Mouse (Mus musculus): ENCODE results near the gene Psme2.

Psme2 gene

DNA sequence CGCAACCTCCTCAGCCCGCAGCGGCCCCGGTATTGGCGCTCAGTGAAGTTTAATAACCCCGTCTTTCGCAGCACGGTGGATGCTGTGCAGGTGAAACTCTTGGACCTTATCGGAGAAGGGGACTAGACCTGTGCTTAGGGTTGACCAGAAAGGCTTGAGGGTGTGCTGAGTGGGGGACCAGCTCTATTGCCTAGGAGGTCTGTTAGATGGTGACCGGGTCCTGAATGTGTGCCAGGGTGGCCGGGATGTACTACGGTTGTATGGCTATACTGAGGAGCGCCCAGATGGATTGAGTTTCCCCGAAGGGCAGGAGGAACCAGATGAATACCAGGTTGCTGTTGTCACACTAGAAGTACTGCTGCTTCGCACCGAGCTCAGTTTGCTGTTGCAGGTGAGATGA, 1.3 kb upstream of the Psme2 start:
- DNase-seq: peak; percentile 30 to 46

DNA sequence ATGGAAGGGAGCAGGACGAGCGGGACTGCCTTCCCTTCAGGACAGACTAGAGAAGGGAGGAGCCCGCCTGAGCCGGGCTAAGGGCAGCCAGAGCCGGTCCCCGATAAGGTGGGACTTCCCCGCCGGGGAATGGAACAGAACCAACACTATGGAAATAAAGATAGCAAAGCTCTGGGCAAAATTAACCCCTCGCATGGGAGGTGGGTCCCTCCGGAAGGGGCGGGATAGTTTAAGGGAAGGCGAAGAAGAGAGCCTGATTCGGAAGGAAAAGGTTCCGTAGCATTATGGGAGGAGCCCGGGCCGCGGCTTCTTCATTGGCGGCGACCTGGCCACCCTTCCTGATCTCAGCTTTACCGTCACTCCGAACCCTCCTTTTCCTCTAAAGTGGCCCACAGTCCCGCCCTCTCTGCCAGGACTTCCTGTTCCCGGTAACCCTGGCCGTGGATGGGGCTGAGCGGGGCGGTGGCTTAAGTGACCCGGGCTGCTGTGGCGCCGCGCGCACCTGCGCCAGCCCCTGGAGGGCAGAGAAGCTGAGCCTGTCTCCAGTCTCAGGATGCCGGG, 498 bp upstream of the Psme2 start, which contains the start of gene Rnf31:
TSS of gene Rnf31 (plus strand) at position 378 of the 561 bp plus-strand sequence.
- DNase-seq: peak; percentile 94 to 97

DNA sequence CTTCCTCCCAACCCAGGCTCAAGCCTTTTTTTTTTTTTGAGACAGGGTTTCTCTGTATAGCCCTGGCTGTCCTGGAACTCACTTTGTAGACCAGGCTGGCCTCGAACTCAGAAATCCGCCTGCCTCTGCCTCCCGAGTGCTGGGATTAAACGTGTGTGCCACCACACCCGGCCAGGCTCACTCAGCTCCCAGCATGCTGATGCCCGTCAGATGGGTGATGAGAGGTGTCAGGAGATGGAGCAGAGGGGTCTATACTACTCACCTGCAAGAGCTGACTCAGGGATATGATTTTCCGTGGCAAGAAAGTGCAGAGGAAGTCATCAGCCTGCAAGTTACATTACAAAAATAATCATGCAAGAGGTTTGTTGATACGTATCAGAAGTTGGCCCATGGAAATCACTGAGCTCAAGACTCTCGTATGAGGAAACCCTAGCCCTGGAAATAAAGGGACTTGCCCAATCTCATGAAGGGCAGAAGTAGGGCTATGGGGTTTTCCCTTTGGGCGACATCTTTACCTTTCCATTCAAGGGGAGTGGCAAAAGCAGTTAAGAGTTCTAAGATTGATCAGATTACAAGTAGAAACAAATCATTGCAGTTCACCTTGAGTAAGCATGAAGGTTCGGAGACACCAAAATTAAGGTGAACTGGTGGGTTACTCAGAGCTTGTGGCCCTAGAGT, 1.0 kb downstream of the Psme2 start:
- no peak for DNase-seq

DNA sequence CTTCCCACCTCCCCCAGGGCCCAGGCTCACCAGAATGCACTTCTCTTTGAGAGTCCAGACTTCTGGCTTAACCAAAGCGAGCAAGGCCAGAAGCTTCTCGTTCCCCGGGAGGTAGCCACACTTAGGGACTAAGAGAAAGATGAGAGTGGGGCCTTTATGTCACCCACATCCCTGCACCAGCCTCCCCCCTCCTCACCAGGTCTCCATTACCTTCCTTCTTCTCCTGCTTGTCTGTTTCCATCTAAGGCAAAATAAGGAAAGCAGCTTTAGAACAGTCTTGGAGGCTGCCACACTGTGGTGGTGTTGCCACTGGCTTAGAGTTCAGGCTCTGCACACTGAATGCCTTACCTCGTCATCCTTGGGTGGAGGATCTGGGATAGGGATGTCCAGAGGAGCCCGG, 1.6 kb downstream of the Psme2 start:
- DNase-seq: no peak

DNA sequence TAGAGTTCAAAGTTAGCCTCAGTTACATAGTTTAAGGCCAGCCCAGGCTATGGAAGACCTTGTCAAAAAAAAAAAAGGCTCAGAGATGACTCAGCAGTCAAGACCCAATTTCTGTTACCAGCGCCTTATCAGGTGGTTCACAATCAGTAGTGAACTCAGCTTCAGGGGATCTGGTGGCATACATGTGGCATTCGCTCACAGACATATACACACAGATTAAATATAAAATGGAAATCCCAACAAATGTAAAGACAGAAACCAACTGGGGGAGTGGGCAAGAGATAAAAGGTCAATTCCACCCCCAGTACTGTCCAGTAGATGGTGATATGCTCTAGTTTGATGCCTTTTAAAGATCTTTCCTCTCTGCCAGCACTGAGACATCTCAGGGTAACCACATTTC, 4.8 kb downstream of the Psme2 start:
- no peak for DNase-seq

DNA sequence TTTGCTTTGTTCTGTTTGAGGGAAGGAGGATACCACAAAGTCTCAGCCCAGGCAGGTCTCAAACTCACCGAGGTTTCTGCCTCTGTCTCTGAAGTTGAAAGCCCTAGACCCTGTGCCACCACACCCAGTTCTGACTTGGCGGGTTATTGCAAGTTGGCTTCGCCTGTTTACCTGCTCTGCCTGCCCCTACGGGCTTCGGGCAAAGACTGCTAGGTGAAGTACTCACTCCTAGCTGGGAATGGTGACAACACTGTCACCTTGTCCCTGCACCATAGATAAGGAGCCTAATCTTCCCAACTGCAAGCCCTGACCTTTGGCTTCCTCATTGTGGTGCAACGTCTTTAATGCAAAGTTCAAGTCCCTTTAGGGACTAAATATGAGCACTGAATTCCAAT, 5.3 kb downstream of the Psme2 start:
- no peak for DNase-seq

DNA sequence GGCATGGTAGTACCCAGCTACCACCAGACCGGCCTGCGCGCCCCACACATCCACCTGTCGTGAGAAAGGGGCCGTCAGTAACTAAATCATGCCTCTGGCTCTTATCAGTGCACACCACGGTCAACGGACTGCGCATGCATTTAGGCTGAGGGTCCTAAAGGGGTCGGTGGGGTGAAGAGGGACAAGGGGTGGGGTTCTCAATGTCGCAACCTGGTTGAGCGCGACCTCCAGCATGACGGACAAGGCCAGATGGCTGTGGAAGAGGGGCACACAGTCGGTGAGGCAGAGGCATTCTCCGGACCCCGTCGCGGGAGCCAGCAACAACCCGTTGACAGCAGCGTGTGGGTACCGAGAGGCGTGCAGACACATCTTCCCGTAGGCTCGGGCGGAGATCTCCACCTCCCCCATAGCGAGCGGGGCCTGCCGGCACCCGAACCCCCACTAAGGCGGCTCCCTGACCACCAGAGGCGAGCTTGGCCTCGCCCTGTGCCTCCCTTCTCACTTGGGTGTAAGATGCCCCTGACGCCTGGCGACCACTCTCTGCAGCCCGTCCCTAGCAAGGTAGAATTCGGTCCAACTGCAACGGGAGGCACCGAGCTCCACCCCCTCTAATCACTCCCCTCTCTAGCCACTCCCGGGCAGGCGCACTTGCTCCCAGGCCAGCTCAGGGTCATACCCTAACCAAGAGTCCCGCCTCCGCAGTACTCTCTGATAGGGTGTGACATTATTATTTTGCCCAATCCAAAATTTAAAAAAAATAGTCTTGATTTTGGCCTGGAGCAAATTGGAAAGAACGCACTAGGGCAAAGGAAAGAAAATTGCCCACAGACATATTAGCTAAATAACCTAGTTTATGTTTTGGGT, 6.0 kb downstream of the Psme2 start, which contains the start of gene Emc9:
TSS of gene Emc9 (minus strand) at position 601 of the 864 bp plus-strand sequence.
- DNase-seq: peak; percentile 72 to 81

DNA sequence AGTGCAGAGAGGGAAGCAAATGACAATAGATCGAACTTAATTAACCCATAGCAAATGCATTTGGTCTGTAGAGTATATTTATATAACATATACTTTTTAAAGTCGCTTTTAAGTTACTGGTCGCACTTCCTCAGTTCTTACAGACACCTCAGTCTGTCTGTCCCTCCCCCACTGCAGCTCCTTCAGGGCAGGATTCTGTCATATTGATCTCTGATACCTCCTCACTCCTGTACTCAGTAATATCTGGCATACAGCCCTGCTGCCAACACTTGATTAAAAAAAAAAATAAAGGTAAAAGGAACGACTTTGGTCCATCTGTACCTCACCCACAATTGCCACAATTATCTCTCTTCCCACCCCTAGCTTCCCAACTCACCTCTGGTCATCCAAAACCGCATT, 6.6 kb downstream of the Psme2 start:
- no peak for DNase-seq

DNA sequence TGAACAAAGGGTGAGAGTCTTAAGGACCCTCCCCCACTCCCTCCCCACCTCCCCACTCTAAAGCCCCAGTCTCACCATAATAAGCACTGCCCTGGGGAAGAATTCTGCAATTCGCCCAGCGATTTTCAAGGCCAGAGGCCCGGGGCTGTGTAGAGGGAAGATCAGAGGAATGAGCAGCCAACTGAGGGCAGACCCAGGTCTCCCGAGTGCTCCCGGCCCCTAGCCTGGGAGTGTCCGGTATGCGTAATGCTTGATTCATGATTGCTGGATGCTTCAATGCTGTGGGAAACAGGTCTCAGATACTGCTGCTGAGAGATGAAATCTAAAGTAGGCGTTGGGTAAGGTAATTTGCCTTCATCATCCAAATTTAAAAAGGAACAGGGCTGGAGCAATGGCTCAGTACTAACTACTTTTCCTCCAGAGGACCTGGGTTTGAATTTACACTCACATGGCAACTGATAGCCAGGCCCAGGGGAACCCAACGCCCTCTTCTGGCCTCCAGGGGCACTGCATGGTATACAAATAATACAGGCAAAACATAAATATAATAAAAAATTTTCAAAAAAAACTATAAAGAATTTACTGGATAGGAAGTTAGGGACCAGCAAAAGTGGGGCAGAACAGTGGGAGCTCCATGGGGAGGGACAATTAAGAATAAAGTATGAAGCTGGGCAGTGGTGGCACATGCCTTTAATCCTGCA, 8.8 kb downstream of the Psme2 start:
- DNase-seq: no peak

DNA sequence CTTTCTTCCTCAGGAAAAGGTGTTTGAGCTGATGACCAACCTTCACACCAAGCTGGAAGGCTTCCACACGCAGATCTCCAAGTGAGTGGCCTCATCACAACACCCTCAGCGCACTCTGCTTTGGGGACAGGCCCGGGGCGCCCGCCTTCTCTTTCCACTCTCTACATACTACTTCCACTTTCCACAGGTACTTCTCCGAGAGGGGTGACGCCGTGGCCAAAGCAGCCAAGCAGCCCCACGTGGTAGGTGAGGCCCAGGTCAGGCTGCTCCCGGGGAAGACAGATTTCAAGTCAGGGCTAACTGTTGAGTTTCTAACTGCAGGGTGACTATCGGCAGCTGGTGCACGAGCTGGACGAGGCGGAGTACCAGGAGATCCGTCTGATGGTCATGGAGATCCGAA, 10.2 kb downstream of the Psme2 start:
- DNase-seq: no peak

DNA sequence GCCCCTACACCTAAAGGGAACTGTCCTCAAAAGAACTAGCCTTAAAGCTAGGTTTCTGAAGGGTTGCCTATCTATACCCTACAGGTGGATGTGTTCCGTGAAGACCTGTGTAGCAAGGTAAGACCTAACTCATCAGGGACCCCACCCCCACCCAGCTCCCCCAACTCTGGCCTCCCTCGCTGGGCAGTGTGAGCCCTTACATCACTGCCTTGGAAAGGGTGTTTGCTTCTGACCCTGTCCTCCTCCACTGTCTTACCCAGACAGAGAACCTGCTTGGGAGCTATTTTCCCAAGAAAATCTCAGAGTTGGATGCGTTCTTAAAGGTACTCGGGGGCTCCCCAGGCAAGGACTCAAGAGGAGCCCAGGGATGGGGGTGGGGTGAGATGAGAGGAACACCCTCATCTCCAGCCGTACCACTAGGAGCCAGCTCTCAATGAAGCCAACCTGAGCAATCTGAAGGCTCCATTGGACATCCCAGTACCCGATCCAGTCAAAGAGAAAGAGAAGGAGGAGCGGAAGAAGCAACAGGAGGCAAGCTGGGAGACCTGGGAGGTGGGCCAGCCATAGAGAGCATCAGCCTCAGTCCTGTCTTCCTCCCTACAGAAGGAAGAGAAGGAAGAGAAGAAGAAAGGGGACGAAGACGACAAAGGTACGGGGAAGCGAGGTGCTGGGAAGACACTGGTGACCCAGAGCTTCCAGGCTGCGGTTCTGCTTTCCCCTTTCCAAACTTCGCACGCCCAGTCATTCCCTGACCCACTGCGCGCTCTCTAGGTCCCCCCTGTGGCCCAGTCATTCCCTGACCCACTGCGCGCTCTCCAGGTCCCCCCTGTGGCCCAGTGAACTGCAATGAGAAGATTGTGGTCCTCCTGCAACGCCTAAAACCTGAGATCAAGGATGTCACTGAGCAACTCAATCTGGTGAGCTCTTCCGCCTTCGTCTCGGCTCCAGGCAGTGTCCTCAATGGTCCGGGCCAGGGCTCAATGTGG, 11.1 kb downstream of the Psme2 start:
- no peak for DNase-seq

DNA sequence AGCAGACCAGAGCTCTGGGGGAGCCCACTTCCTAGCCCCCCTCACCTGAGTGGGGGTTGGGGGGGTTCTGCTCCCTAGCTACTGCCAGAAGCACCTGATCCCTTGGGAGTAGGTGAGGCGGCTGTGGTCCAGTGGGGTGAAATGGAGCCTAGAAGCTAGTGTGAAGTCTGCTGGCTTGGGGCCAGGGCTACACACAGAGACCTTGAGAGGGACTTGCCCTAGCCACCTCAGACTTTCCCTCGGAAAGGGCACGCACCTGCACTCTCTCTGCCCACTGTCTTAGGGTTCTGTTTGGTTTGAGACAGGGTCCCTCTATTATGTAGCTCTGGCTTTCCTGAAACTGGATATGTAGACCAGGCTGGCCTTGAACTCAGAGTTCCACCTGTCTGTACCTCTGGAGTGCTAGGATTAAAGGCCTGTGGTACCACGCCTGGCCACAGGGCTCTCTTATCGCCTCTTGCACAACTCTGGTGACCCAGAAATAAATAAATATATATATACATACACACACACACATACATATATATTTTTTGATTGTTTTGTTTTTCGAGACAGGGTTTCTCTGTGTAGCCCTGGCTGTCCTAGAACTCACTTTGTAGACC, 12.1 kb downstream of the Psme2 start:
- DNase-seq: peak; percentile 74 to 83

DNA sequence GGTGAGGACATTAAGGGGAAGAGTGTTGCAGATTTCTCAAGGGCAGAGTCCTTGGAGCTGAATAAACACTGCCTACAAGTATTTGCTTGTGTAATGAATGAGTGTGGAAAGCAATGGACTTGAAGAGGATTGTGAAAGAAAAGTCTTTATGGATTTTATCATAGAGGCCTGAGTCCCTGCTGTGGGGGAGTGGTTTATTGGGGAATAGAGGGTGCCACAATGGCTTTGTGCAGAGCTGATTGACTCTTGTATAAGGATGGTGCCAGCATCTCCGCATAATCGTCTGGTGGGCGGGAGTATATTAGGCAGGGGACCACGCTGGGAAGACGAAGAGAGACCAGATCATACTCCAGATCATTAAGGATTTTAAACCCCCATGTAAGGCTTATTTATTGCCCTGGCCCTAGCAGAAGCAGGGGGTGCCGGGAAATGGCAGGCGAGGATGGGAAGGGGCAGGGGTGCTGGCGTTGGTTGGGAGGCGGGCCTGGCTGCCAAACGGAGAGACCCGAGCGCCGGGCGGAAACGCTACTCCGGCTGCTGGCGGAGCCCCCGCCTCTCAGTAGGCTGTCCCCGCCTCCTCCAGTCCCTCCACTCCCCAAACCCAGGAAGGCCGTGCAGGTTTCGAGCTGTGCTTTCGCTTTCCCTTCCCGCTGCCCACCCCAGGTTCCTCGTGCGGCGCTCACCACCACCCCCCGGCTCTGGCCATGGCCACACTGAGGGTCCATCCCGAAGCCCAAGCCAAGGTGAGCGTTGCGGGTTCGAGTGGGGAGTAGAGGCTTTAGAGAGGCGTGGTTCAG, 12.8 kb downstream of the Psme2 start, which contains the start of gene Psme1:
TSS of gene Psme1 (plus strand) at position 253 of the 797 bp plus-strand sequence.
- DNase-seq: peak; percentile 87 to 91

DNA sequence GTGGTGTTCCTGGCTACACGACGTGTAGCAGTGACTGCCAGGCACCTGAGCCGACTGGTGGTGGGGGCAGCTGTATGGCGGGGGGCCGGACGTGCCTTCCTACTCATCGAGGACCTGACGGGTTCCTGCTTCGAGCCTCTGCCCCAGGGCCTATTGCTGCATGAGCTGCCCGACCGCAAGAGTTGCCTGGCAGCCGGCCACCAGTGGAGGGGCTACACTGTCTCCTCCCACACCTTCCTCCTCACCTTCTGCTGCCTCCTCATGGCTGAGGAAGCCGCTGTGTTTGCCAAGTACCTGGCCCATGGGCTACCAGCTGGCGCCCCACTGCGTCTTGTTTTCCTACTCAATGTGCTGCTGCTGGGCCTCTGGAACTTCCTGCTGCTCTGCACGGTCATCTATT, 14.5 kb downstream of the Psme2 start:
- peak; percentile 28 to 53 for DNase-seq

DNA sequence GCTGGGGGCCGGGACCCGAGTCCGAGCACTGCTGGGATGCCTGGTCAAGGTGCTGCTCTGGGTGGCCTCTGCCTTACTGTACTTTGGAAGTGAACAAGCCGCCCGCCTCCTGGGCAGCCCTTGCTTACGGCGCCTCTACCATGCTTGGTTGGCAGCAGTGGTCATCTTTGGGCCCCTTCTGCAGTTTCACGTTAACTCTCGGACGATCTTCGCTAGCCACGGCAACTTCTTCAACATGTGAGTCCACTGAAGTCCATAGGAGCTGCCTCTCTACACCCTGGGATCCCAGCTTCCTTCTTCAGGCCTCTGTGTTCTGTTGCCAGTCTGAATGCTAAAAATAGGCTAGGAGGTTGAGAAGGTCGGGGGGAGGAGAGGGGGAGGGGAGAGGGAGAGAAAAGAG, 15.2 kb downstream of the Psme2 start:
- DNase-seq: peak in 1 of 2 experiments; percentile 51

DNA sequence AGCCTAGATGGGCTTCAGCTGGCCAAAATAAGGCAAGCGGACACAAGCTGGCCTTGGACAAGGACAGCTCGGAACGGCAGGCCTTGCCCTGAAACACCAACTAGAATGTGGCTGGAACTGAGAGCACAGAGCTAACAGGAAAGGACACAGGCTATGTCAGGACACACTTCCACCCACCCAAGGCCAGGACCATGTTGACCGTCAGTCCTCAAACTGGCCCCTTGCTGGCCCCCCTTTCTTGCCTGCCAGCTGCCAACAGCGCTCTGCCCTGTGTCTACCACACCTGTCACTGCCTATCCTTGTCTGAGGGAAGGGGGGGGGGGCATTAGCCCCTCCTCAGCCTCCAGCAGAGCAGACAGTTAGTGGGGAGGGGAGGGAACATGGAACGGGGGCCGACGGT, 15.6 kb downstream of the Psme2 start, which contains the start of gene Fitm1:
TSS of gene Fitm1 (plus strand) at position 316 of the 400 bp plus-strand sequence.
- no peak for DNase-seq

DNA sequence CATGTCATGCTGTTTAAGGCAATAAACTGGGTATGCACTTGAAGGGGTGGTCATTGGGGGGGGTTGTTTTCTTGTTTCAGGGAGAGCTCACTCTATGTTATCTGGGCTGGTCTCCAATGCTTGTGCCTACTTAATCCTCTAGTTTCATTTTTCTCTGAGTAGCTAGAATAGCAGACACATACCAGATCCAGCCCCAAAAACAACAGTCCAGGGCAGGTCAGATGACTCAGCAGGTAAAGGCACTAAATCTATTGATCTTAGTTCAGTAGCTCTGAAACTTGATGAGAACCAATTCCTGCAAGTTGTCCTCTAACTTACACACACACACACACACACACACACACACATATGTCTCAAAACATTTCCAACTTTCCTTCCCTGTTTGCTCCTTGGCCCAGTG, 19.2 kb downstream of the Psme2 start:
- no peak for DNase-seq

DNA sequence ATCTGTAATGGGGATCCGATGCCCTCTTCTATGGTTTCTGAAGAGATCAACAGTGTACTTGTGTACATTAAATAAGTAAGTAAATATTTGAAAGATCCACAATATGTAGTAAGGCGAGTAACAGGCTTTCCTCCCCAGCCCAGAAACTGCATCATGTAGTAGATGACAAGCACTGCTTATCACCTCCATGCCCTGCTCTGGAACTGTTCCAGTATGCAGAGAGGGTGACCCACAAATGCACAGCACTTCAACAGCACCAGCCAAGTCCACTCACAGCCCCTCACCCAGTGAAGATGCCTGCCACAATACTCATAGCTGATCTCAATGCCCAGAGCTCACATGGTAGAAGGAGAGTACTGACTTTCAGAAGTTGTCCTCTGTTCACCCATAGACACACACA, 20.3 kb downstream of the Psme2 start:
- DNase-seq: no peak

DNA sequence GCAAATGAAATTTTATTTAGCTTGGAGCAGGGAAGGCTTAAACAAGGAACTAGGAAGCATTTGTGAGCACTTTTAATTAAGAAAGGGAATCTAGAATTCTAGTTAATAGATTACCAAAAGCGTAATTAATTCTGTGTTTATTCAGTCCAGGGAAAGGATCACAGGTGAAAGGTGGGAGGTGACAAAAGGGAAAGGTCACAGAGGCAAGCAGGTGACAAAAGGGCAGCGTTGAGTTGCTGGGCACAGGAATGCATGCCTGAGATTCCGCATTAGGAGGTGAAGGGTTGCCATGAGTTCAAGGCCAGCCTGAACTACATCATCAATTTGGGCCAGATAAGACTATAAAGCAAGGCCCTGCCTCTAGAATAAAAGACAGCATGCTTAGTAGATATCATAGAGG, 23.4 kb downstream of the Psme2 start:
- DNase-seq: no peak

DNA sequence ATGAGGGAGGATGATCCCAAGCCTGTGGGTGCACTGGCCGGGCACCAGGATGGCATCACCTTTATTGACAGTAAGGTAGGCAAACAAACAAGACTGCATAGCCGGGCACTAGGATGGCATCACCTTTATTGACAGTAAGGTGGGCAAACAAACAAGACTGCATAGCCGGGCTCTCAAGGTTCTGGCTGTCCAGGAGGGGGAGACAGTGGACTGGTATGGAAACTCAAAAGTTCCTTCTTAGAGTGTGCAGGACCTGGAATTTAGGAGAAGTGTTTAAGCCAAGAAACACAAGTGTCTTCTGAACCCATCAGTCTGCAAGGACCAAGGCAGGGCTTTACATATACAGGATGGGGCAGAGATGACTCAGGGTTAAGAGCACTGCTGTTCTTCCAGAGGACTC, 25.2 kb downstream of the Psme2 start:
- no peak for DNase-seq
